Mouse (Mus musculus) stomach, embryonic 14.5 days (tissue): ENCODE results near the gene Aacs. TPM values are rescaled to one million over a fixed set of nuclear protein-coding genes. Genes with fewer than 3 reads are reported as not detected.
"Not testable (repeated sequence)": the region's sequence is repeated elsewhere in the genome, so short reads cannot be mapped to it uniquely, and the experiment has no call there.

Experiments used
- ATAC-seq: fragments of 200-750 bp; cut with Nextera tagmentation; 2 replicates; pipeline ENCODE4 v1.8.0; 2017; ENCODE audit warnings: low read depth, moderate TSS enrichment; ENCODE audit not compliant: insufficient number of reproducible peaks, insufficient read depth, low FRiP score
- H3K27ac ChIP-seq: fragments of 300-500 bp; sonication (generic); 2 replicates; pipeline ENCODE4 v1.5.1; 2014; ENCODE audit warnings: mild to moderate bottlenecking, low read length, moderate library complexity, mixed read lengths
- H3K27me3 ChIP-seq: fragments of 300-500 bp; sonication (generic); 2 replicates; pipeline ENCODE4 v1.6.1; 2014; ENCODE audit warnings: low read length, control low read depth, mixed read lengths; ENCODE audit not compliant: control insufficient read depth, insufficient read depth
- H3K36me3 ChIP-seq: fragments of 300-500 bp; sonication (generic); 2 replicates; pipeline ENCODE4 v1.6.1; 2014; ENCODE audit warnings: mild to moderate bottlenecking, control low read depth, low read length, moderate library complexity, mixed read lengths; ENCODE audit not compliant: control insufficient read depth, insufficient read depth
- H3K4me1 ChIP-seq: fragments of 300-500 bp; sonication (generic); 2 replicates; pipeline ENCODE4 v1.6.1; 2014; ENCODE audit warnings: low read length, control low read depth, mixed read lengths; ENCODE audit not compliant: control insufficient read depth, insufficient read depth
- H3K4me2 ChIP-seq: fragments of 300-500 bp; sonication (generic); replicated peaks from 2 replicates; pipeline ENCODE4 v1.6.1; 2014; ENCODE audit warnings: low read depth, low read length, control low read depth
- H3K4me3 ChIP-seq: fragments of 300-500 bp; sonication (generic); 2 replicates; pipeline ENCODE4 v1.5.1; 2014; ENCODE audit warnings: low read depth, low read length, control low read depth
- H3K9ac ChIP-seq: fragments of 300-500 bp; sonication (generic); replicated peaks from 2 replicates; pipeline ENCODE4 v1.6.1; 2014; ENCODE audit warnings: low read depth, mild to moderate bottlenecking, control low read depth, low read length, moderate library complexity, mixed read lengths
- H3K9me3 ChIP-seq: fragments of 300-500 bp; sonication (generic); 2 replicates; pipeline ENCODE4 v1.6.1; 2016; ENCODE audit warnings: low read depth, low read length, control low read depth; ENCODE audit not compliant: control insufficient read depth
- WGBS: fragments of 180-500 bp; shearing (Covaris S2); extraction: QIAGEN DNeasy Blood & Tissue Kit; methylation state at CpG from one replicate; pipeline ENCODE4 v1.1.7; 2014; 5-methylcytosine and 5-hydroxymethylcytosine counted together
- polyA plus RNA-seq: library from polyadenylated mRNA; unstranded; fragments of >200 nt; fragmentation: Nextera tagmentation; extraction: Ambion mirVana; gene quantifications from 2 replicates; pipeline ENCODE4 v1.2.1, GENCODE M21; 2014

Gene Aacs
- polyA plus RNA-seq, 1 experiment from 2014 or later: 45.6 TPM

DNA sequence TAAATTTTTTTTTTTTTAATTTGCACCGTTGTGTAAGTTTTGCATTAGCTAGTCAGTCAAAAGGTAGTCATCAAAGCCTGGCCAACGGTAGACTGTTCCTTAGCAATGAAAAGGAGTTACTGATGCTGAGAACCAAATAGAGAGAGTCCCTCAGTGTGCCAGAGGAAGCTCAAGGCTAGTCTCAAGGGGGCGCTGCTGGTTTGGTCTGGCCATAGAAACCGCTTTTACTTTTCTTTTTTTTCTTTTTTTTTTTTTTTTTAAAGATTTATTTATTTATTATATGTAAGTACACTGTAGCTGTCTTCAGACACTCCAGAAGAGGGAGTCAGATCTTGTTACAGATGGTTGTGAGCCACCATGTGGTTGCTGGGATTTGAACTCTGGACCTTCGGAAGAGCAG is 13.3 kb downstream of the Aacs start:
- H3K9me3 ChIP-seq, ATAC-seq, H3K4me1 ChIP-seq, H3K27ac ChIP-seq, H3K9ac ChIP-seq, H3K4me3 ChIP-seq, H3K4me2 ChIP-seq, H3K27me3 ChIP-seq: not testable (repeated sequence)
- WGBS: 90% methylated on average over 5 of the region's 5 CpGs
- H3K36me3 ChIP-seq: peaks cover 29% of the 10 kb centered on the region; the same call in 1 of the 2 replicates

DNA sequence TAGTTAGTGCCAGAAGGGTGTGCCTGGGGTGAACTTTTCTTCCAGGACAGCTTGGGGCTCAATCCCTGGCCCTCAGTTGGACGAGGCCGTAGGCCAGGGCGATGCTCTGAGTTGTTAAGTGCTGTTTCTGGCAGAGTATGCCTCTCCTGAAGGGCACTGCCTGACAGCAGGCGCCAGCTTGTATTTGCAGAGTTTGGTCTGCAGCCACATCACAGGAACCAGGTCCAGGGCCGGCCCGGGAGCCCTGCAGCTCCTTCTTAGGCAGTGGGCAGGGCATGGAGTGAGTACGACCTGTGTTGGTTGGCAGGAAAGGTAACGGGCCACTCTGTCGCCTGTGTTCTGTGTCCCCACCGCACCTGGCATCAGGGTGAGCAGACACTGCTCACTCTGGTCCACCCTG is 15.5 kb downstream of the Aacs start:
- ATAC-seq: no peak
- no peak overlapping the region for H3K9ac ChIP-seq
- WGBS: 95% methylated on average over 10 of the region's 10 CpGs

DNA sequence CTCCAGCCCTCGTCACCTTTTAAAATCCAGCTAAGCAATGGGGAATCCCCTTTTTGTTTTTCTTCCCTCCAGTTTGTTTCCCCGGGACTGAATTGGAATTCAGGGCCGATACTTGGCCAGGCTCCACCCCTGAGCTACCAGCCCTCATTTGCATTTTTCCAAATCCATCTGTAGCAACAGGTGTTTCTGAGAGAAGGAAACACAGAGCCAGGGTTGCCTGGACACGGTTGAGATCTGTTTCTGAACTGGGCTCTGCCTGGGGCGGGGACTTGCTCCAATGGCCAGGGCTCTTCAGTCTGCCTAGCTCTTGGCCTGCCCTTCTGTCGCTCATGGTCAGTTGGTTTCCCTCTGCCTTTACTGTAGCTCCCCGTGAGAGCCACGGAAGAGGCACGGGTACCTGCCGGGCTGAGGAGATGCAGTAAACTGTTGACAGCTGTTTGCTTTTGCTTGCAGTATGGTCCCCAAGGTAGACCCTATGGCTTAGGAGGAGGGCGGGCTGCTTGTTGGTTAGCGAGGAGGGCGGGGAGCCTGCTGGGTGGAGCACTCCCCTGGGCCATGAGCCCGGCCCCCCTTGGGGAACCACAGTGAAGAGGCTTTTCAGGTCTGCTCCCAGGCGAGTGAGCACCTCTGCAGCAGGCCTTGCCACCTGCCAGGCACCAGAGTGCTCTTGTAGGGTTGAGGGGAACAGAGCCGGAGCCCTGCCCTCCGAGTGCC is 16.9 kb downstream of the Aacs start:
- ATAC-seq: no peak
- no peaks in the 10 kb centered on the region for H3K4me1 ChIP-seq
- H3K27ac ChIP-seq: no peak overlapping the region
- 67% methylated on average over 17 of the region's 17 CpGs for WGBS
- peaks cover 19% of the 10 kb centered on the region; the same call in 1 of the 2 replicates for H3K36me3 ChIP-seq
- H3K4me2 ChIP-seq: no peak overlapping the region
- no peaks in the 10 kb centered on the region for H3K9me3 ChIP-seq
- H3K27me3 ChIP-seq: no peaks in the 10 kb centered on the region
- H3K9ac ChIP-seq: no peak overlapping the region
- no peak overlapping the region for H3K4me3 ChIP-seq

More for the DNA sequence above, 15.5 kb downstream of the Aacs start:
- Histone ChIP-seq H3K4me1 (no peaks in the 10 kb centered on the region), H3K9me3 (no peaks in the 10 kb centered on the region), H3K27me3 (no peaks in the 10 kb centered on the region), H3K27ac (no peak overlapping the region), H3K4me2 (no peak overlapping the region), H3K4me3 (no peak overlapping the region), H3K36me3 (peaks cover 26% of the 10 kb centered on the region; the same call in 1 of the 2 replicates)

DNA sequence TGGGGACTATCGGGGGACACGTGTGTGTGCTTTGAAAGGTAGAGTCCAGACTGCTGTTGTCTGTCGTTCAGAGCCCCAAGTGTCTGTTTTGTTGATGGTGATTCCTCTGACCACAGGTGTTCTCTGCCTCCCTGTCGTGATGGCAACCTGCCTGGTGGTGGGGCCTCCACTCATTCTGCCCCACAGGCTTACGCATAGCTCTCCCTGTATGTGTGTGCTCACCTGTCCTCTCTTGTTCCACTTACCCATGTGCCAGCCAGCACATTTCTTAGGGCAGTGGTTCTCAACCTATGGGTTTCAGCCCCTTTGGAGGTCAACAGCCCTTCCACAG is 17.4 kb downstream of the Aacs start:
- H3K4me3 ChIP-seq: no peak overlapping the region
- no peak overlapping the region for H3K9ac ChIP-seq
- no peaks in the 10 kb centered on the region for H3K9me3 ChIP-seq
- no peak for ATAC-seq
- no peak overlapping the region for H3K4me2 ChIP-seq
- no peak overlapping the region for H3K27ac ChIP-seq
- H3K36me3 ChIP-seq: peaks cover 19% of the 10 kb centered on the region; the same call in 1 of the 2 replicates
- H3K4me1 ChIP-seq: no peaks in the 10 kb centered on the region
- no peaks in the 10 kb centered on the region for H3K27me3 ChIP-seq
- WGBS: 65% methylated on average over 5 of the region's 5 CpGs

DNA sequence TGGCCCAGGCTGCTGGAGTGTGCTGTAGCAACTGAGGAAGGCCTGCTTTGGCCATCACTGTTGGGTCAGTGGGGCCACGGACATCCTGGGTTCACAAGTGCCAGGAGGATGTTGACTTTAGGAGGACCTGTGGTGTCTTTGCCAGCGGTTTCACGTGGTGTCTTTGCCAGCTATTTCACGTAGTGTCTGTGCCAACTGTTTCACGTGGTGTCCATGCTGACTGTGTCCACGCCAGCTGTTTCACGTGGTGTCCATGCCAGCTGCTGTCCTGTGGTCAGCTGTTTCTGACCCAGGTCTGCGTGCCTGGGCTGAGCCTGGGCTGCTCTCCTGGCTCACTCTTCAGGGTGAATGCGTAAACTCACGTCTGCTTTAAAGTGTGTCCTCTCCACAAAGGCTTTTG is 20.0 kb downstream of the Aacs start:
- no peak overlapping the region for H3K4me3 ChIP-seq
- ATAC-seq: no peak
- no peak overlapping the region for H3K4me2 ChIP-seq
- no peaks in the 10 kb centered on the region for H3K9me3 ChIP-seq
- no peak overlapping the region for H3K27ac ChIP-seq
- H3K9ac ChIP-seq: no peak overlapping the region
- 92% methylated on average over 10 of the region's 10 CpGs for WGBS
- no peaks in the 10 kb centered on the region for H3K4me1 ChIP-seq
- peaks cover 16% of the 10 kb centered on the region; the same call in 1 of the 2 replicates for H3K36me3 ChIP-seq
- H3K27me3 ChIP-seq: no peaks in the 10 kb centered on the region

DNA sequence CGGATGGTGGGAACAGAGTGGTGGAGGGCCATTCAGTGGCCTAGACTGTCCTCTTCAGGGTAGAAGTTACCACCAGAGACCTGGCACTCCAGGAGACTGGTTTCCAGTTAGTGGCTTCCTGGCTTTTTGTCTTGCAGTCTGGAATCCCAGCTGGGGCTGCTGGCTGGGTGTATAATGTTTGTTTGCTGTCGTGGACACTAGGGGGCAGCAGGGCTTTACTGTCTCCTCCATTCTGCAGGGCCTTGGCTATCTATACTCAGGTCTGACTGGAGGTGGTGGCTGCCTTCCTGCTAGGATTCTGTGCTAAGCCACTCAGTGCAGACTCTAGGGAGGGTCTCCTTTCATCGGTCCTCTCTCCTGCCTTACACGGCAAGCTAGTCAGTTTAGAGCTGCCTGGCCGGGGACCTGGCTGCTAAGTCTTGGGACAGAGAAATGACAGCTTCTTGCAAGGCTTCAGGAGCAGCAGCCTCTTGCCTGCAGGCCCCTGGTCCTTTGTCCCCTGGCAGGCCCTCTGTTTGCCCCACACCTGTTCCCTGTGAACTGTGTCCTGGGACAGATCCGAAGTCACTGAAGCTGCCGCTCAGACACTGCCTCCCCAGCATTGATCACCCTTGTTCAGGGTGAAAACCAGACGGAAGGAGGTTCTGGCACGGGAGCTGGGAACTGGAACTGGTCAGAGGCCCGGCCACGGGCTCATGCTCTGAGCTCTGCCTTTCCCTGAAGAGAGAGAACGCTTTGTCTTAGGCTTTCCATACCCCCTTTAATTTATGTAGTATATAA is 22.4 kb downstream of the Aacs start:
- Histone ChIP-seq H3K27ac (no peak overlapping the region), H3K36me3 (peaks cover 2% of the 10 kb centered on the region; the same call in 1 of the 2 replicates)
- ATAC-seq: no peak

DNA sequence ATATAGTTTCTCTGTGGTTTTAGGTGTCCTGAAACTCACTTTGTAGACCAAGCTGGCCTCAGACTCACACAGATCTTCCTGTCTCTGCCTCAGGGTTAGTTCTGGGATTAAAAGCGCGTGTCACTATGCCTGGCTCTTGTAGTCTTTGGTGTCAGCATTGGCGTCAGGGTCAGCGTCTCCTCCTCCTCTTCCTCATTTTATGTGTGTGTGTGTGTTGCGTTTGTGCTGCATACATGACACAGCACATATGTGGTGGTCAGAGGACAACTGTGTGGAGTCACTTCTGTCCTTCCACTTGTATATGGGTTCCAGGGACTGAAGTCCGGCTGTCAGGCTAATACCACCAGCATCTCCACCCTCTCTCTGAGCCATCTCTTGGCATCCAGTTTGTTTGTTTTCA is 25.9 kb downstream of the Aacs start:
- Histone ChIP-seq H3K4me2 (no peak overlapping the region), H3K36me3 (peaks cover 15% of the 10 kb centered on the region), H3K27me3 (no peaks in the 10 kb centered on the region), H3K9ac (no peak overlapping the region), H3K27ac (no peak overlapping the region), H3K9me3 (no peaks in the 10 kb centered on the region), H3K4me3 (no peak overlapping the region), H3K4me1 (no peaks in the 10 kb centered on the region)
- no peak for ATAC-seq
- 90% methylated on average over 6 of the region's 6 CpGs for WGBS

More for the DNA sequence above, 22.4 kb downstream of the Aacs start:
- WGBS: 69% methylated on average over 12 of the region's 12 CpGs
- Histone ChIP-seq H3K4me1 (no peaks in the 10 kb centered on the region), H3K9ac (no peak overlapping the region), H3K9me3 (no peaks in the 10 kb centered on the region), H3K27me3 (no peaks in the 10 kb centered on the region), H3K4me2 (no peak overlapping the region), H3K4me3 (no peak overlapping the region)

DNA sequence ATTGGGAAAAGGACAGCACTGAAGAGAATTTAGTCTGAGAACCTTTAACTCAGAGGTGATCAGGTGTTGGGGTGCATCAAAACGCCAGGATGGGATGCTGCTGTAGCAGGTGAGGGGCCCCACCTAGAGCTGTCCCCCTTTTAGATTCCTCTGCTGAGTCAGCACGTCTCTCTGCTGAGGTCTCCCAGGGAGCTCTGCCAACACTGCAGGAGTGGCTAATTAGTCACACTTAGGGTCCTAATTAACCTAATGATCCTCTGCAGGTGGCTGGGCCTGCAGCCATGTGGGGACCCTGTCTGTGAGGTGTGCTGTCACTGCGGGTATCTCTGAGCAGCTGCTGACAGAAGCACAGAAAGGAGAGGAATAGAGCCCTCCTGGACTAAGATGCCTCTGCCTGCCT is 26.6 kb downstream of the Aacs start:
- 46% methylated on average over 3 of the region's 3 CpGs for WGBS
- H3K27ac ChIP-seq: no peak overlapping the region
- peaks cover 18% of the 10 kb centered on the region for H3K36me3 ChIP-seq
- no peak overlapping the region for H3K4me3 ChIP-seq
- no peak overlapping the region for H3K9ac ChIP-seq
- H3K27me3 ChIP-seq: no peaks in the 10 kb centered on the region
- no peak overlapping the region for H3K4me2 ChIP-seq
- no peak for ATAC-seq
- H3K4me1 ChIP-seq: no peaks in the 10 kb centered on the region
- no peaks in the 10 kb centered on the region for H3K9me3 ChIP-seq
